Mouse (Mus musculus): ENCODE measurements around the gene Zfp740. TPM values are rescaled to one million over a fixed set of nuclear protein-coding genes. Genes with fewer than 3 reads are reported as not detected.

Zfp740 gene
- 24.9 TPM for polyA plus RNA-seq (2014; fragmentation: Illumina TruSeq; extraction: RNeasy Lipid Tissue Mini Kit (QIAGEN cat#74804); ENCODE audit: low read depth, low replicate concordance)

DNA sequence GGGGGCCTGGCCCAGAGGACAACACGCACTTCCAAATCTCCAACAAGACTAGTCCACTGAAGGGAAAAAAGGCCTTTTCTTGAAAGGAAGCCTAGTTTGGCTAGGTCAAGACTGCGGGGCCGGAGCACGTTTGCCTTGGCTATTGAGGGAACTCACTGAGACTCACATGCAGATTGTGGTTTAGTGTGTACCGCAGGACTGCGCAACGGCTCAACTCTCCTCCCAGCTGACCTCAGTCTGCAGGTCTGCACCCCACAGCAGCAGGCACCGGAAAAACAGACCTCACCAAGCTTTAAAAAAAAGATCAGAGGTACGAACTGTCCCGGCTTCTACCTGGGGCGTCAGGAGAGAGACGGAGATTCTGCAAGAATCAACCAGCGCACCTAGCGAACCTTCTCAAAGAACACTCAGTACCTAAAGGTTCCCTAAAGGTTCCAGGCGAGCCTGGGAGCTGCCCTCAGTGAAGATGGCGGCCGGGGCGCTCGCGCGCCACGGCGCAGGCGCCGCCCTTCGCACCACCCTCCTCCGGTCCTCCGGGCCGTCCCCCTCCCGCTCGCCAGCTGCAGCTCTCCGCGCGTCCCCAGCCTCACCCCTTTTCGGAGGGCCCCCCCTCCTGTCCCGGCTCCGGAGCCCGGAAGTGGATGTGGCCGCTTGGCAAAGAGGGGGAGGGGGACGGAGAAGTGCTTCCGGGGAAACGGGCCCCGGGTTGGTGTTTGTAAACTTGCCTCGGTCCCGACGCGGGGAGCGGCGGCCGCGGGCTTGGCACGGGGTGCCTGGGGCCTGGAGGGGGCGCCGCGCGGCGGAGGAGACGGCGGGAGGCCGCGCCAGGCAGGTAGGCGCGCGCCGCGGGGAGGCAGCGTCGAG lies at the start of gene Zfp740:
Gene Zfp740 (plus strand): TSS at position 279 of the 864 bp plus-strand sequence.

GRCm38 (mm10) chr15:102204674-102205505 lies 1.8 kb downstream of the Zfp740 start, which contains the start of gene Csad:
Csad (minus strand) TSS chr15:102204724.

GRCm38 (mm10) chr15:102231748-102232147 lies 28.7 kb downstream of the Zfp740 start, which contains the start of gene Itgb7:
Itgb7 (minus strand) TSS chr15:102231944.

DNA sequence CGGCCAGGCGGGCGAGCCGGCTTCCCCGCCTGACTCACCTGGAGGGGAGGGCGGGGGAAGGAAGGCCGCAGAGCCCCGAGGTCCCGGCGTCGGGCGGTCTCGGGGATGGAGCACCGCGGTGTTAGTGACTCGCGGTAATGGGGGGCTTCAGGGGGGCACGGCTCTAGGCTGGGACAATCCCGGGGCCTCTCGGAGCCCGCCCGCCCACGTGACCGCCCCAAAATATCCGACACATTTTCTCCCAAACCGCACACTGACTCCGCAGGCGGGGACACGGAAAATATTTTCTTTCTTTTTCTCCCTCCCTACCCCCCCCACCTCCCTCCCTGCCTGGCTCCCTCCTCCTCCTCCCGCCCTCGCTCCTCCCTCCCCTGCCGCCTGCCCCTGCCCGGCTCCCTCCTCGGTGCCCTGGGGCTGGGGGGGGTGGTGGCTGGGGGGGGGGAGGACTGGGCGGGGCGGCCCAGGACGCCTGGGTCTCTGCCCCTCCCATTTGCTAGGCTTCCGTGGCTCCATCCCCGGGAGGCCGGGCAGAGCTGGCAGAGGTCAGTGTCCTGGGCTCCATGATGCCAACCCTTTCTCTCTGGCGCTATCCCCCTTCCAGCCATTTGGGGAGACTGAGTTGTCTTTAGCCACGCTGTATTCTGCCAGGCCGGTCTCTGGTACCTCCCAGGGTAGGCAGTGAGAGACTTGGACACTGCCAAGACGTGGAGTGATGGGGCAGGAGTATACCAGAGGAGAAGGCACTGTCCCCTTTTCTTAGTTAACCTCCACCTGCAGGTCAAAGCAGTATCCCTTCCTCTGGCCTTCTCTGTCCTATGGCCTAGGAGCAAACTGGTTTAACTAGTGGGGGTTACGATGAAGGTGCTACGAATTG lies 54.4 kb downstream of the Zfp740 start, which contains the start of gene Rarg:
Gene Rarg (minus strand): TSS at position 316 of the 874 bp plus-strand sequence.

Other genes starting within 250 kb of the Zfp740 start
- not detected for gene Krt78, start 249.0 kb upstream of the Zfp740 start, polyA plus RNA-seq (2014; fragmentation: Illumina TruSeq; extraction: RNeasy Lipid Tissue Mini Kit (QIAGEN cat#74804); ENCODE audit: low read depth, low replicate concordance)
- gene Krt8, start 198.8 kb upstream of the Zfp740 start, polyA plus RNA-seq (2014; fragmentation: Illumina TruSeq; extraction: RNeasy Lipid Tissue Mini Kit (QIAGEN cat#74804); ENCODE audit: low read depth, low replicate concordance) = 4.4 TPM
- gene Krt18, start 175.1 kb upstream of the Zfp740 start, polyA plus RNA-seq (2014; fragmentation: Illumina TruSeq; extraction: RNeasy Lipid Tissue Mini Kit (QIAGEN cat#74804); ENCODE audit: low read depth, low replicate concordance) = 1.5 TPM
- gene Eif4b, start 129.5 kb upstream of the Zfp740 start, polyA plus RNA-seq (2014; fragmentation: Illumina TruSeq; extraction: RNeasy Lipid Tissue Mini Kit (QIAGEN cat#74804); ENCODE audit: low read depth, low replicate concordance) = 196 TPM
- 32.3 TPM for gene Tns2, start 102.8 kb upstream of the Zfp740 start, polyA plus RNA-seq (2014; fragmentation: Illumina TruSeq; extraction: RNeasy Lipid Tissue Mini Kit (QIAGEN cat#74804); ENCODE audit: low read depth, low replicate concordance)
- gene Spryd3, start 67.0 kb upstream of the Zfp740 start, polyA plus RNA-seq (2014; fragmentation: Illumina TruSeq; extraction: RNeasy Lipid Tissue Mini Kit (QIAGEN cat#74804); ENCODE audit: low read depth, low replicate concordance) = 0.44 TPM
- not detected for gene Igfbp6, start 58.9 kb upstream of the Zfp740 start, polyA plus RNA-seq (2014; fragmentation: Illumina TruSeq; extraction: RNeasy Lipid Tissue Mini Kit (QIAGEN cat#74804); ENCODE audit: low read depth, low replicate concordance)
- not detected for gene Soat2, start 52.7 kb upstream of the Zfp740 start, polyA plus RNA-seq (2014; fragmentation: Illumina TruSeq; extraction: RNeasy Lipid Tissue Mini Kit (QIAGEN cat#74804); ENCODE audit: low read depth, low replicate concordance)
- 66.9 TPM for gene Csad, start 1.5 kb downstream of the Zfp740 start, polyA plus RNA-seq (2014; fragmentation: Illumina TruSeq; extraction: RNeasy Lipid Tissue Mini Kit (QIAGEN cat#74804); ENCODE audit: low read depth, low replicate concordance)
- not detected for gene Itgb7, start 28.7 kb downstream of the Zfp740 start, polyA plus RNA-seq (2014; fragmentation: Illumina TruSeq; extraction: RNeasy Lipid Tissue Mini Kit (QIAGEN cat#74804); ENCODE audit: low read depth, low replicate concordance)
- gene Rarg, start 54.3 kb downstream of the Zfp740 start, polyA plus RNA-seq (2014; fragmentation: Illumina TruSeq; extraction: RNeasy Lipid Tissue Mini Kit (QIAGEN cat#74804); ENCODE audit: low read depth, low replicate concordance) = 5.9 TPM
- not detected for gene Gm9918, start 67.3 kb downstream of the Zfp740 start, polyA plus RNA-seq (2014; fragmentation: Illumina TruSeq; extraction: RNeasy Lipid Tissue Mini Kit (QIAGEN cat#74804); ENCODE audit: low read depth, low replicate concordance)
- 0.93 TPM for gene Mfsd5, start 76.2 kb downstream of the Zfp740 start, polyA plus RNA-seq (2014; fragmentation: Illumina TruSeq; extraction: RNeasy Lipid Tissue Mini Kit (QIAGEN cat#74804); ENCODE audit: low read depth, low replicate concordance)
- not detected for gene Espl1, start 93.0 kb downstream of the Zfp740 start, polyA plus RNA-seq (2014; fragmentation: Illumina TruSeq; extraction: RNeasy Lipid Tissue Mini Kit (QIAGEN cat#74804); ENCODE audit: low read depth, low replicate concordance)
- gene Pfdn5, start 122.9 kb downstream of the Zfp740 start, polyA plus RNA-seq (2014; fragmentation: Illumina TruSeq; extraction: RNeasy Lipid Tissue Mini Kit (QIAGEN cat#74804); ENCODE audit: low read depth, low replicate concordance) = 84.0 TPM
- 4.4 TPM for gene Myg1, start 128.5 kb downstream of the Zfp740 start, polyA plus RNA-seq (2014; fragmentation: Illumina TruSeq; extraction: RNeasy Lipid Tissue Mini Kit (QIAGEN cat#74804); ENCODE audit: low read depth, low replicate concordance)
- gene Aaas, start 147.5 kb downstream of the Zfp740 start, polyA plus RNA-seq (2014; fragmentation: Illumina TruSeq; extraction: RNeasy Lipid Tissue Mini Kit (QIAGEN cat#74804); ENCODE audit: low read depth, low replicate concordance) = 3.6 TPM
- not detected for gene Sp7, start 163.9 kb downstream of the Zfp740 start, polyA plus RNA-seq (2014; fragmentation: Illumina TruSeq; extraction: RNeasy Lipid Tissue Mini Kit (QIAGEN cat#74804); ENCODE audit: low read depth, low replicate concordance)
- 55.3 TPM for gene Sp1, start 202.9 kb downstream of the Zfp740 start, polyA plus RNA-seq (2014; fragmentation: Illumina TruSeq; extraction: RNeasy Lipid Tissue Mini Kit (QIAGEN cat#74804); ENCODE audit: low read depth, low replicate concordance)
- gene Amhr2, start 242.1 kb downstream of the Zfp740 start, polyA plus RNA-seq (2014; fragmentation: Illumina TruSeq; extraction: RNeasy Lipid Tissue Mini Kit (QIAGEN cat#74804); ENCODE audit: low read depth, low replicate concordance) = not detected

Measured in kidney, adult 10 weeks (tissue).